Mouse (Mus musculus) retina, adult 2 months (tissue): ENCODE data around the gene Spcs2.
"Not testable (repeated sequence)": the region's sequence is repeated elsewhere in the genome, so short reads cannot be mapped to it uniquely, and the experiment has no call there.

ENCODE experiments used
- DNase-seq: peaks from one replicate; pipeline ENCODE4 v3.0.0-alpha.2; 2012; ENCODE audit warnings: low read depth, low spot score

The Spcs2 gene

DNA sequence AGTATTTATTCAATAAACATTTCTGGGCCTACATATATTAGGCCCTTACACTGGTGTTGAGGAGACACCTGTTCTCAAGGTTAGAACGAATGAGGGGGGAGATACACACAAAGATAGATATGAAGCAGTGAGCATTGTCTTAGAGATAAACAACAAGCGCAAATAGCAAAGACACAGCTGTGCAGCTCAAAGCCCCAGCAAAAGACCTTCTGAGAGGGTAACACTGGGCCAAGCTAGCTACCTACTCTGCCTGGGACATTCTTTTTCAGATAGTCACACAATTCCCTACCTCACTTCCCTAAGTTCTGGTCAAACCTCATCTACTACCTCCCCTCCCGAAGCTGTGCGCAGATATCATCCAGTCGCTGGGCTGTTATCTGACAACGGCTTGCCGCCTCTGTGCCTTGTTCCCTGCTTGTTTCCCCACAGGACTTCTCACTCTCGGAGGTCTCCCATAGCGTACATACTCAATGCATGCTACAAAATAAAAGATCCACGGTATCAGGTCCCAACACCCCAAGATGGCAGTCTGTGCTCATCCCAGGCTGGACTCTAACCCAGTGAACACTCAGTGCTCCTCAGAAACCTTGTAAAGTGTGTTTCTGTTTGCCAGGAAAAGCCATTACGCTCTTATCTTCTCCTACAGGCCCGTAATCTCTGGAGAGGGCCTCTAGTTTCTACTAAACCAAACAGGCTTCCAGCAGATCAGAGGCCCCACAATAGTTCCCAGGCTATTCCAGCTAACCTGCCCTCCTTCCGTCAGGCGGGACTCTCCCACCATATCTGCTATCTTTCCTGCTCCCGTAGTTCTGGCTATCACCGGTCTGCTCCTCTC lies 38.4 kb downstream of the Spcs2 start:
- DNase-seq = no peak

DNA sequence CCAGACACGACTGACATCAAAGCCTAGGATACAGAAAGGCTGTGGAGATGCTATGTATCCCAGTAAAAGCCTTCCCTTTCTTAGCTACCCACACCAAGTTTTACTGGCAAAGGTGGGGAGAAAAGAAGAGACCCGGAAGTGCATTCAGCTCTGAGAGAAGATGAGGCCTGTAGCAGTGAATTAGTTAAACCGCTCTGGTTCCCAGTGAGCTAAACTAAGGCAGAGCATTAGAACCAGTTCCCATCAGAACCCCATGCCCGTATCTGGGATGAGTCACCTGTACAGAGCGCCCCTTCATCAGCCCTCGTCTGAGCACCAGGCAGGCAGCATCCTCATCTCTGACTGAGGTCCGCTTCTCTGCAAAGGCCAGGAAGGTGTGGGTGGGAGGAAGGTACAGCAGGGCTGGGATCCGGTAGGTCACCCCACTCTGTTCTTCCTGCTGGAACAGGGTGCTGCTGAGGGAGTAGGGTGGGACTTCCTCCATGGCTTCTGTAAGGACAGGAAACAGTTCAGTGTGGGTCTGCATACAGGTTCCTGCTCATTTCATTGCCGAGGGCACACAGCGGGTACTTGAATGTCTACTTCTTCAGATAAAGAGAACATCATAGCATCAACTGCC lies 40.1 kb downstream of the Spcs2 start:
- no peak for DNase-seq

DNA sequence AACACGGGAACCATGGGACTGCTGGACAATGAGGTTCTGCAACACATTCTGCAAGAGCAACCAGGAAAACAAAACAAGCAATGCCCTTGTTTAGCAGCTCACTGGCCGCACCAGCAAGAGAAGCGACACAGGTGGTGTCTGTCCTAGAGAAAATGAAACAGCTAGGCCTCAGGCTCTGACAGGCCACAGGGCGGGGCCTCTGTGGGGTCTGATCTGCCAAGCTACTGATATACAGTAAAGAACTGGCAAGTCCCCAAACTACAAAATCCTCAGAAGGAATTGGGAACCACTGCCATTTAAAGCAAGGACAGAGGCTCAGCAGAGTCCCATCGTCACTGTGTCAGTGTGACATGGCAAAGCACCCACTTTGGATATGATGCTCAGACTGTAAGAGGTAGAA lies 40.8 kb downstream of the Spcs2 start:
- DNase-seq = no peak

DNA sequence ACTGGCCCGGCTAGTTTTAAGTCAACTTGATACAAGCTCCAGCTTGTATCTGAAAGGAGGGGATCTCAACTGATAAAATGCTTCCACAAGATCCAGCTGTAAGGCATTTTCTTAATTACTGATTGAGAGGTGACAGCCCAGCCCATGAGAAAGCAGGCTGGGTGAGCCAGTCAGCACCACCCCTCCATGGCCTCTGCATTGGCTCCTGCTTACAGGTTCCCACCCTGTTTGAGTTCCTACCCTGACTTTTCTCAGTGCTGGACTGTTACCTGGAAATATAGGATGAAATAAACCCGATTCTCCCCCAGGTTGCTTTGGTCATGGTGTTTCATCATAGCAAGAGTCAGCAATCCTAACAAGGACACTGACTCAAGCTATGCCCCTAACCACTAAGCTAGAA lies 41.3 kb downstream of the Spcs2 start:
- DNase-seq = no peak

DNA sequence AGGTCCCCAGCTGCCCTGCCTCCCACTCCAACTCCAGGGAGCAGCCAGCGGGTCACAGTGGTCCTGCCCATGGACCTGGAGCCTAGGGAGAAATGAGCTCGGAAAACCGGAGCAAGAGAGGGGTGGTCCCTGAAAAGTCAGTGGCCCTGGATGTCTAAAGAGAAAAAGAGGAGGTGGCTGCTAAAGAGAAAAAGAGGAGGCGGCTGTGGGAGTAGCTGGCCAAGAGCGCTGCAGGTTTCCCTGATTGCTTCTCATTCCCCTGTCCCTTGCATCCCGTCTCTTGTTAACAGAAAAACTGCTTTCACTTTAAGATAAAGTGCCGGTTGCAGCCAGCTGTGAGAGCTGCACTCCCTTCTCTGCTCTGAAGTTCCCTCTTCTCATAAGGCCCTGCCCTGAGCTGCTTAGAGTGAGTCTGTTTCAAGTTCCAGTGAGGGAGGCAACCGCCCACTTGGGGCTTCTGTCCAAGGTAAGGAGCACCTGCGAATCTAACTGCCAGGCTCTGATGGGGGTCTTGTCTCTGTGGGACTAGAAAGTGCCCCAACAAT lies 45.0 kb downstream of the Spcs2 start:
- not testable (repeated sequence) for DNase-seq

DNA sequence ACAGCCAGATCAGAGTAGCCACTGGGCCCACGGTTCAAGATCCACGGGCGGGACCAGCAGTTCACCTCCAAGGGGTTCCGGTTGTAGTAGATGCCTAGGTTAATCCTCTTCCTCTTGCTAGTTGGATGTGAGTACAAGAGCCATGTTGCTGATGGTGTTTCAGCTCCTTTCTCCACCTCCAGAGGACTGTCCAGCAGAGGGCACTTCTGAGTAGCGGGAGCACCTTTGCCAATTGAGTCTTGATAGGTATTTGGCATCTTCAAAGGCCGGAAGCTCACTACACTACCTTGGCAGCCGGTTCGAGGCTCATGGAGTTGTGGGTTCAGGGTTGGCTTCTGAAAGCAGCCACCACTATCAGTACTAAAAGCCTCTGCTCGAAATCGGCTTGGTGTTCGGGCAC lies 49.9 kb downstream of the Spcs2 start:
- DNase-seq = peak; percentile 34

DNA sequence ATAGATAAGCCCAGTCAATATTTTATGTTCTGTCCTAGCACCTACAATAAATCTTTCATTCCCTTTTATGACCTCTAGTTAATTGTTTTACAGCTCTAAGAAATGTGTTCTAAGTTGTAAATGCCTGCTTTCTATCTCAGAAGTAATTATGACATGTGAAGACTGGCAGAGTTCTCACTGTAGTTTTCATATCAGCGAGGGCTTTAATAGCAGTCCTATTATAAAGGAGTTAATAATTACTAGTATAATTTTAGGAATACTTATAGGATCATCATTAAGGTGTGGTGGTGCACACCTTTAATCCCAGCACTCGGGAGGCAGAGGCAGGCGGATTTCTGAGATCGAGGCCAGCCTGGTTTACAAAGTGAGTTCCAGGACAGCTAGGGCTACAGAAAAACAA lies 51.6 kb downstream of the Spcs2 start:
- DNase-seq = no peak

DNA sequence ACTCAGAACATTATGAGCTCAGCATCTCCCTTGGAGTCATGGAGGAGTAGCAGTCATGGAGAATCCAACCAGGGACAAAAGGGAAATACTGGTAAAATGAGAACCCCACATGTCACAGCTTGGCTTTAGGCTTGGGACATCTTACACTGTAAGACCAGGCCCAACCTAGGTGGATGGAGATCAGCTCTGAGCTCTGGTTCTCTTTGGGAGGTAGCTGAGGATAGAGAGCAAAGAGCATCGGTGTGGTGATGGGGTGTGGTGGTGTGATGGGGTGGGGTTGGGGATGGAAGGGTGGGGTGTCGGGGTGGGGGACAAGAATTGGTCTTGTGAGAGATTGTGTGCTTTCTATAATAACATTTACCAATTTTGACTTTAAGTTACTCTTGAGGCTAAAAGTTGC lies 52.4 kb downstream of the Spcs2 start:
- no peak for DNase-seq

DNA sequence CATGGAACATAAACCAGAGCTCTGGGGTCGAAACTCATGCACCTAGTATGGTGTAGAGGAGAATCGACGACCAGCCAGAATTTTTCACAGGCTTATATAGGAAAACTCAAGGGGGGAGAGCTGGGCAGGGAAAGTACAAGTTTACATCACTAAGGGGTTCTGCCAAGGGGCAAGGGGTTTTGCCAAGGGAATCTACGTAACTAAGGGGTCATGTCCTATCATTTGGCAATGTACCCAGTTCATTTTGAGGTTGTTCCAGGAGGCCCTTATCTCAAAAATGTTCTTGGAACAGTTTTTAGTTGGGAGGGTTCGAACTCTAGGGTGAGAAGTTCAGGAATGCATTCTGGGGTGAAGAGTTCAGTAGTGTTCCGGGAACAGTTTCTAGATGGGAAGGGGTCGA lies 56.2 kb downstream of the Spcs2 start:
- not testable (repeated sequence) for DNase-seq

DNA sequence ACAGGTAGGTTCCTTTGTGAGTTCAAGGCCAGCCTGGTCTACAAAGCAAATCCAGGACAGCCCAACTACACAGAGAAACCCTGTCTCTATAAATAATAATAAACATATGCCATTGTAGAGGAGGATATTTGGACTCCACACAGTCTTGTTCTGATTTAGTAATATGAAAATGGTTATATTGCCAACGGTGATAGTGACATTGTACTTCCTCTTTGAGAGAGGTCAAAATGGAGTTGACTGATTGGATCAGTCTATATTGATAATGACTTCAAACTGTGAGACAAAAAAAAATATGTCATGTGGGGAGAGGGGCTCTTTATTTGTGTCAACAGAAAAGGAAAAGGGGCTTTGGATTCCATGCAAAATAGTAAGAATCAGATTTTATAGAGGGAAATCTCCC lies 57.9 kb downstream of the Spcs2 start:
- DNase-seq = no peak

DNA sequence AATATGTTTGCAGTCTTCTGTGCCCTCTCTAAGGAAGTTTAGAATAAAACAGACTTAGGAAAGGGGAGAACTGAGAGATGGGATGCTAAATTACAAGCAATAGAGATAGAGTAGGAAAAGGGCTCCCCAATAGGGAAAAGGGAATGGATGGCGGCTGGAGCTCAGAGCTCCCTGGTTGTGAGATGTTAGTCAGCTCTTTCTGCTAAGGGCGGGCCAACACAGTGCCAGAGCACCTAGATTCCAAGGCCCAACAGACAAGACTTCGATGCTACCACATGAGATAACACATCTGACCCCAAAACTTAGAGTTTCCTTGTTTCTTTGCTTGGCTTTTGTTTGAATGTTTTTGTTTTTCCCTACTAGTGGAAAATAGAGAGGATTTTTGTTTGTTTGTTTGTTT lies 59.2 kb downstream of the Spcs2 start:
- not testable (repeated sequence) for DNase-seq

DNA sequence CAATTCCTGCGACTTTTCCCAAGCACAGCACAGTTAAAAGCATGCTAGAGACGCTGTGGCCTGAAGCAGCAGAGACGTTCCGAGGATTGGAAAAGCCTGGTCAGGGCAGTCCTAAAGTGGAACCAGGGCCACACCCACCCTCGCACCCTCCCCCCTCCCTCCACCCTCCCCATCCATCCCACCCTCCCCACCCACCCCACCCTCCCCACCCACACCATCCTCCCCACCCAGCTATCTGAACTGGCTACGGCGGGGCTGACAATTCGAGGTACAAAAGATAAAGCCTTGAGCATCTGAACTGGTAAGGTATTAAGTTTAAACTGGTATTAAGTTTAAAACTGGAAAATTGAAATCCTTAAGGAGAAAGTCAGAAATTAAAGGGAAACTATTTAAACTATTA lies 59.7 kb downstream of the Spcs2 start:
- no peak for DNase-seq

DNA sequence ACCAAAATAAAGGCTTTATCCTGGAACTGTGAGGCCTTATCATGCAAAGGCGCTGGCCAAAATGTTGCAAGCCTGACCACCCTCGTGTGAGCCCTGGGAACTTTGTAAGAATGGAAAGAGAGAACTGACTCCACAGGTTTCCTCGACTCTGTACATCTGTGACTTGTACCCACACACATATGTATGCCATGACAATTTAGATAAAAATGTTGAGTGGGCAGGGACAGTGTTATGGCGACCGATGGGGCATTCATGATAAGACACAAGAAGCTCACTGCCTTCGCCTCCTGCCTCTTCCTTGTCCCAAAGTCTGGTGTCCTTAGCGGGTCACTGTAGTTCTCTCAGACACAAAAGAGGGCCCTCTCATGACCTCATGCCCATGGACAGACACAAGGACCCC lies 64.1 kb downstream of the Spcs2 start:
- DNase-seq = no peak

DNA sequence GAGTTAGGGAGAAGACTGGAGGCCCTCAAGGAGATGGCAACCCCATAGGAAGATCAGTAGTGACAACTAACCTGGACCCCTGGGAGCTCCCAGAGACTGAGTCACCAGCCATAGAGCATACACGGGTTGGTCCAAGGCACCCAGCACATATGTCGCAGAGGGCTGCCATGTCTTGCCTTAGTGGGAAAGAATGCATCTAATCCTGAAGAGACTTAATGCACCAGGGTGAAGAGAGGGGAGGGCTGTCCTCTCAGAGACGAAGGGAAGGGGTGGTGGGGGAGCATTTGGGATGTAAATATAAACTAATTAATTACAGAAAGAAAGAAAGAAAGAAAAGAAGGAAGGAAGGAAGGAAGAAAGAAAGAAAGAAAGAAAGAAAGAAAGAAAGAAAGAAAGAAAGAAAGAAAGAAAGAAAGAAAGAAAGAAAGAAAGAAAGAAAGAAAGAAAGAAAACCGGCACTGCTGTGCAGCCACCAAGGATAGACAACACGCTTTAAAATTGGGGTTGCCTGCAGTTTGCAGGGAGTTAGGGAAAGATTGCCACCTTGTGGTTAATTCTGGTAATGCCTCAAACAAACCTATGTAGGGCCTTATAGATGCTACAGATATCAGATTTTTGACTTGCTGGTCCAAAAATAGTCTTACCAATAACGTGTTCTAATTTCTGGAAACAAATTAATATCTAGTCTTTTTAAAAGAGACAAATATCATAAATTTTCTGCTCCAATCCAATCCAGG lies 65.2 kb downstream of the Spcs2 start:
- DNase-seq = peak; percentile 63

DNA sequence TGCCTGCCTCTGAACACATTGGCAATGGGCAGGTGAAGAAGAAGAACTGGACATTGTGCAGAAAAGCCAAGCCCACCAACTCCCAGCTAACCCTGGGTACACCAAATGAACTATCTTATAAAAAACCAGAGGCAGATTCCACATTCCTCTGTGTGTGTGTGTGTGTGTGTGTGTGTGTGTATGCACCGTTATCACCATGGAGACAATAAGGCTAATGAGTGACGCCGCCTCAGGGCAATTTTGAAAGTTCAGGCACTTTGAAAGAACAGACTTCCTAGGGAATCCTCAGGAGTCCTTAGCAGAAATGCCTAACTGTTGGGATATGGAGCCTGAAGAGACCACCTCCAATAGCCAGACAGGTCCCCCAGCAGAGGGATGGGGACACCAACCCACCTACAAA lies 66.0 kb downstream of the Spcs2 start:
- no peak for DNase-seq

DNA sequence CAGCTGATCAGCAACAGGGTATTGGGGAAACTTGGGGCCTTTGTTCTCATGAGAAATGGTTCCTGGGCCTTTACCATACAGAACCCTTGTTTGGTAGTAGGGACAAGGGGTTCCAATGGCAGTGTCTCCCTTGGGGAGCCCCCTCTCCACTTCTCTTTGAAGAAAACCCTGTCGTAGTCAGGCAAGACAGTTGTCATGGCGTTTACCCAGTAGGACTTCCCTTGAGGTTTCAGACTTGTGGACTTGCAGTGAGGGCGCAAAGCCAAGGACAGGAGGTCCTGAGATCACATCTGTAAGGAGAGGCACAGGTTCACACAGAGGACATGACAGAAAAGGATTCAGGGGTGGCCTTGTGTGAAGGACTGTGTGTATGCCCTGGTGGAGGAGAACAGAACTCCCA lies 66.8 kb downstream of the Spcs2 start:
- DNase-seq = no peak

DNA sequence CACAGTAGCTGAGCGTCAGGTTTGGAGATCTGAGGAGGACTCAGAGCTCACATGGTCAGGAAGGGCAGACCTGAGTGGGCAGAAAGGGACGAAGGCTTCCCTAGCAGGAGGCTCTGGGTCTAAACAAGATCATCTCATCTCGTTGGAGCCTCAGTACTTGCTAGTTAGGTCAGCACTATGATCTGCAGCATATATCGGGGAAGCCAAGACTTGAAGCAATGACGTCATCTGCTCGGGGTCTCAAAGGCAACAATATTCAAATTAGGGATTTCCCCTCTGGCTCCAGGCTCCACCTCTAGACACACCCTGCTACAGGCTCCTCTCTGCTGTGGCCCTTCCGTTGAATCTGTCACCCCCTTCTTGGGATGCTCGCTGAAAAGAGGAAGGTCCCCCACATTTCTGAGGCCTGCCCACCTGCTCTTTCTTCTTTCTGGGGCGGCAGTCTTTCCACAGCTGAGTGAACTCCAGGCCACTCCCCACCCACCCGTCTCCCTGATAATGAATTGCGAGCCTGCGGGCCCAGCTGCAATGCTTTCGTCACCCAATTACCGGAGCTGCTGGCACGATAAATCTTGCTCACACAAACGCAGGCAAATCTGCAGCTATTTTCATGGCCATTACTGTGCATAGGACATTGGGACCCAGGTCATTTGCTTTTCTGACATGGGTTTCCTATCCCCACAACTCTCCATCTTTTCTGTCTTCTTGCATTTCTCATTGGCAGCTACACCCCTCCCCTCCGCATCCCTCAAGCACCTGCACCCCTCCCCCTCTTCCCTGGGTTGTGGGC lies 67.9 kb downstream of the Spcs2 start:
- no peak for DNase-seq

DNA sequence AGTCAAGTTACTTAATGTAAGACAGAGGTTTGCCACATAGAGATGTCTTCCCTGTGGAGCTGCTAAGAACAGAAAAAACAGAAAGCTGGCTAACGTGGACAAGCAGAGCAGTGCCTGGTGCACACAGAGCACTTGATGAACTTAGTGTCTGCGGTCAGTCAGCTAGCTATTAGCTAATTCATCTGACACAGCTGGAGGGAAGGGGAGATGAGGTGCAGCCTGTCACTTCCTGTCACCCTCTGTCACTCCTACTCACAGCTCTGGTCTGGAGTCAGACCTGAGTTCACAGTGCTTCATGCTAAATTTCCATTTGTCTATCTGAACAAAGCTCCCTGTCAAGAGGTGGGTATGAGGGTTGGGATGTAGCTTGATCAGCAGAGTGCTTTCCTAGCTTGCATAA lies 69.2 kb downstream of the Spcs2 start:
- no peak for DNase-seq

DNA sequence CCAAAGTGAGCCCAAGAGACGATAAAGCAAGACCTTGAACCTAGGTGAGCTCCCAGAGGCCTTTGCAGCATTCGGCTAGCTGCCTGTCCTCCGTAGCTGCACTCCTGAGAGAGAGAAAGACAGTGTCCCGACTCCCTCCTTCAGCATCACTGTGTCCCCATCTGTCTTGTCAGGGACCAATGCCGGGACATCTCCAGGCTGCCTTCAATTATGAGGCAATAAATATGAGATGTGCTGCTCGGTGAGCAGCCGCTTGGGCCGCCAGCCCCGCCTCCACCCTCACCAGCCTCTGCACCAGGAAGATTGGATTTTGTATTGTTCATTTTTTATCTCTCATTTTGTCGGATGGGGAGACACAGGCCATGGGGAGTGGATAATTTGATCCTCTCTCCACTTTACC lies 72.4 kb downstream of the Spcs2 start:
- no peak for DNase-seq

DNA sequence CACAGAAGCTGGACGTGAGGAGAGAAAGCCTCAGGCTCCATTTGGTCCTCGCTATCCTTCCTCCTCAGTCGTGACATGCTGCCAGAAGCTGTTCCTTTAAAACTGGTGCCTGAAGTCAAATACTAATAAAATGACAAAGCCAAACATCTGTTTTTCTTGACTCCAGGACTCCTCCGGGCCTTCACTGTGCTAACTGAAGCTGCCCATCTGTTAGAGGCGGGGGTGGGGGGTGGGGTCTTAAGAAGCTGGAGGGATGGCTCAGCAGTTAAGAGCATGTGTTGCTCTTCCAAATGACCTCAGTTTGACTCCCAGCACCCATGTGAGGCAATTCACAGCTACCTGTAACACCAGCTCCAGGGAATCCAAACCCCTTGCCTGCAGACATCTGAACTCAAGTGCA lies 74.7 kb downstream of the Spcs2 start:
- no peak for DNase-seq

DNA sequence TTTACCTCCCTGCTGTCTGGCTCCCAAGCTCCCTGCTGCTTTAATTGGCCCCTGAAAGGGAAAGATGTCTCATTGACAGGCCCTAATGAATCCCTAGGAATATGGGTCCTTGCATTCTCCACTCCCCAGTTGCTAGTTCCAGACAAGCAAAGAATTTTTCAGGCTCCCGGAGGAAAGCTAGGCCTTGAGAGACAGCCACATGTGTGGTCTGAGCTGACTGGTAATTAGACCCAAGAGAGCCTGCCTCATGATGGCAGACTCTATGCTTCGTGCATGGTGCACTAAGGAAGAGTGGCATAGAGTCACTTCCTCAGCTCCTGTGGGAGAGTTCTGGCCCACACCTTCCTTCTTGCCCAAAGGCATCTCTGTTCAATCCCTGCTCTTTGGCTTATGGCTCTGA lies 75.3 kb downstream of the Spcs2 start:
- no peak for DNase-seq
